Mouse (Mus musculus) heart, adult 2 months (tissue): ENCODE results near the gene Bmp2k. TPM values are rescaled to one million over a fixed set of nuclear protein-coding genes. Genes with fewer than 3 reads are reported as not detected.

Experiments used
- DNase-seq, 2 experiments: peaks; one replicate each; pipeline ENCODE4 v3.0.0; 2021
- H3K27ac ChIP-seq: fragments of 200-600 bp; 2 replicates; pipeline ENCODE4 v1.8.1; 2022
- H3K27me3 ChIP-seq: fragments of 200-500 bp; 2 replicates; pipeline ENCODE4 v1.6.1; 2012; ENCODE audit warnings: mild to moderate bottlenecking, low read length, inconsistent platforms, mixed read lengths; ENCODE audit not compliant: control insufficient read depth, insufficient read depth
- H3K36me3 ChIP-seq: fragments of 200-500 bp; 2 replicates; pipeline ENCODE4 v1.6.1; 2012; ENCODE audit warnings: low read length, inconsistent platforms; ENCODE audit not compliant: control insufficient read depth, insufficient read depth
- H3K4me1 ChIP-seq: fragments of 200-500 bp; 2 replicates; pipeline ENCODE4 v1.6.1; 2011; ENCODE audit warnings: low read length; ENCODE audit not compliant: control insufficient read depth, insufficient read depth
- H3K4me3 ChIP-seq: fragments of 200-600 bp; 2 replicates; pipeline ENCODE4 v1.8.1; 2022
- H3K79me2 ChIP-seq: fragments of 200-500 bp; replicated peaks from 2 replicates; pipeline ENCODE4 v1.6.1; 2012; ENCODE audit warnings: mild to moderate bottlenecking, inconsistent platforms, low read length, moderate library complexity, mixed read lengths; ENCODE audit not compliant: control insufficient read depth, insufficient read depth
- H3K9ac ChIP-seq: fragments of 200-500 bp; 2 replicates; pipeline ENCODE4 v1.6.1; 2012; ENCODE audit warnings: low read depth, mild to moderate bottlenecking, control low read depth, inconsistent platforms, low read length, mixed read lengths
- CTCF ChIP-seq: fragments of 200-600 bp; IDR thresholded peaks from 2 replicates; pipeline ENCODE4 v1.8.1; 2022; ENCODE audit warnings: antibody characterized with exemption, mild to moderate bottlenecking, moderate library complexity
- EP300 ChIP-seq: fragments of 200-500 bp; IDR thresholded peaks from 2 replicates; pipeline ENCODE4 v1.6.1; 2011; ENCODE audit warnings: low read depth, low read length, control low read depth; ENCODE audit not compliant: insufficient read depth
- POLR2A ChIP-seq: fragments of 200-500 bp; IDR thresholded peaks from 2 replicates; pipeline ENCODE4 v1.6.1; 2011; ENCODE audit warnings: mild to moderate bottlenecking, low read depth, low read length, control low read depth; ENCODE audit not compliant: insufficient read depth
- WGBS: fragments of 180-500 bp; shearing (Covaris S2); methylation state at CpG from one replicate; pipeline ENCODE4 v1.1.7; 2018; 5-methylcytosine and 5-hydroxymethylcytosine counted together
- intact Hi-C: fragments of 180-260 bp; cut with DNase I; formaldehyde crosslinking; loops from one replicate; pipeline ENCODE4 v1.15.1; 2025
- polyA plus RNA-seq: library from polyadenylated mRNA; depleted of rRNA; stranded (reverse); fragments of >200 nt; gene quantifications from 2 replicates; pipeline ENCODE4 v1.2.3, GENCODE M21; 2012; rRNA removed
- total RNA-seq, 2 experiments: library from RNA; stranded (reverse); gene quantifications; 2 replicates each; pipeline ENCODE4 v1.2.3; 2021

The Bmp2k gene
- total and polyA plus RNA-seq, 3 experiments = 2.9 to 8.4 (median 6.7) TPM

DNA sequence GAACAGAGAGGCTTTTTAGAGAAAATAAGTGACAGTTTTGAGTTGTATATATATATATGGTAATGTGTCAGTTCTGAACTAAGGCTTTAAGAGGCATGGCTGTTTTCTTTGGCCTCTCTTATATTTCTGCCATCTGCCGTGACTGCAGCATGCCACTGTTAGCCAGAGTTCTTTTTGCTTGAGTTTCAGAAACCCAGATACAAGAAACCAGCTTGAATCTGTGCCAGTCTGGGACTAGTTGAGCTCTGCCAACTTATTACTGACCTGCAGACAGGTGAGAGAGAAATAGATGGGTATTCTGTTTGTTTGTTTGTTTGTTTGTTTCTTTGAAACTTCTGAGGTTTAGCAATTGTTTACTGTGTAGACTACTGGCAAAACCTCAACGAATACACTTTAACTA is 137.8 kb downstream of the Bmp2k start:
- no peak overlapping the region for H3K4me3 ChIP-seq
- no peaks in the 10 kb centered on the region for H3K79me2 ChIP-seq
- no peak for TF ChIP-seq CTCF
- TF ChIP-seq EP300 = no peak
- no peak for TF ChIP-seq POLR2A
- intact Hi-C loops = loop anchor here (5.0 to 10.0 kb wide), 2 partner anchors 469 to 567 kb away; no protein-coding TSS in a partner anchor
- no peak overlapping the region for H3K27ac ChIP-seq
- H3K9ac ChIP-seq = no peak overlapping the region
- WGBS = 63% methylated on average over 2 of the region's 2 CpGs
- H3K36me3 ChIP-seq = no peaks in the 10 kb centered on the region; the same call in 1 of the 2 replicates
- DNase-seq = no peak
- no peaks in the 10 kb centered on the region for H3K27me3 ChIP-seq
- no peaks in the 10 kb centered on the region for H3K4me1 ChIP-seq

Other genes starting within 250 kb of the Bmp2k start
- gene Anxa3, start 204.3 kb upstream of the Bmp2k start, total RNA-seq = 10 to 100 TPM; 24.5 to 27.4 TPM
- gene Anxa3, start 204.3 kb upstream of the Bmp2k start, polyA plus RNA-seq = 18.5 and 26.6 TPM in 2 replicates
- gene Paqr3, start 113.9 kb downstream of the Bmp2k start, total RNA-seq = 1 to 10 TPM; 2.4 to 3.2 TPM
- 2.8 and 4.9 TPM in 2 replicates for gene Paqr3, start 113.9 kb downstream of the Bmp2k start, polyA plus RNA-seq